14 mouse cellular contexts compared by ENCODE assay signal in genomic region chr6:117202856-117203400, GRCm38 (mm10).
"Had no signal": no experiment of that assay in that cellular context is flagged by ENCODE, and none has a peak within 500 bp of the region (broad histone marks: within the 10 kb centered on the region; RNA-seq: fewer than 3 reads in every experiment).

No protein-coding gene starts in this region.

- H3K36me3 ChIP-seq: kidney, embryonic 15.5 days; liver, embryonic 13.5 days; midbrain, embryonic 12.5 days; midbrain, embryonic 15.5 days had no signal

- H3K4me1 ChIP-seq: liver, embryonic 13.5 days; midbrain, embryonic 12.5 days; midbrain, embryonic 15.5 days had no signal

- DNase-seq: kidney, adult 8-10 months; kidney, postnatal 10 days; kidney, postnatal 36 days; layer of hippocampus, postnatal 36 days; liver, embryonic 13.5 days; lung, adult 2 months; thymus, adult 2 months; thymus, postnatal 14 days; thymus, postnatal 4 days had no signal

- H3K4me2 ChIP-seq: kidney, embryonic 15.5 days; liver, embryonic 13.5 days; midbrain, embryonic 12.5 days; midbrain, embryonic 15.5 days had no signal

- H3K4me3 ChIP-seq: kidney, embryonic 15.5 days; left cerebral cortex, adult 2 months; liver, embryonic 13.5 days; midbrain, embryonic 12.5 days; midbrain, embryonic 15.5 days had no signal

- H3K27me3 ChIP-seq: kidney, embryonic 15.5 days; liver, embryonic 13.5 days; midbrain, embryonic 12.5 days; midbrain, embryonic 15.5 days had no signal

- ATAC-seq: midbrain, embryonic 15.5 days had no signal

- H3K9ac ChIP-seq: kidney, embryonic 15.5 days; liver, embryonic 13.5 days; midbrain, embryonic 12.5 days; midbrain, embryonic 15.5 days had no signal

- H3K9me3 ChIP-seq: kidney, embryonic 15.5 days; liver, embryonic 13.5 days; midbrain, embryonic 12.5 days; midbrain, embryonic 15.5 days had no signal

- H3K27ac ChIP-seq: kidney, embryonic 15.5 days; left cerebral cortex, adult 2 months; liver, embryonic 13.5 days; macrophage; midbrain, embryonic 12.5 days; midbrain, embryonic 15.5 days had no signal
